Mouse (Mus musculus) thymus, adult 2 months (tissue): ENCODE measurements around the gene Mlx.

ENCODE experiments used
- CTCF ChIP-seq: fragments of 200-500 bp; IDR thresholded peaks from 2 replicates; pipeline ENCODE4 v1.5.1; 2012; ENCODE audit warnings: mild to moderate bottlenecking, control low read depth, low read length, moderate library complexity, borderline replicate concordance; ENCODE audit not compliant: control insufficient read depth, poor library complexity, insufficient read depth; ENCODE audit errors: extremely low read depth
- POLR2A ChIP-seq: fragments of 200-500 bp; IDR thresholded peaks from 2 replicates; pipeline ENCODE4 v1.6.1; 2012; ENCODE audit warnings: mild to moderate bottlenecking, low read length, control low read depth, moderate library complexity; ENCODE audit not compliant: control insufficient read depth, poor library complexity, insufficient read depth; ENCODE audit errors: extremely low read depth

- TF ChIP-seq CTCF (no peak), POLR2A (no peak)
Observed at GRCm38 (mm10) chr11:101103011-101103410, 15.9 kb downstream of the Mlx start.
